24 mouse cellular contexts compared by ENCODE assay signal in the genomic region with DNA sequence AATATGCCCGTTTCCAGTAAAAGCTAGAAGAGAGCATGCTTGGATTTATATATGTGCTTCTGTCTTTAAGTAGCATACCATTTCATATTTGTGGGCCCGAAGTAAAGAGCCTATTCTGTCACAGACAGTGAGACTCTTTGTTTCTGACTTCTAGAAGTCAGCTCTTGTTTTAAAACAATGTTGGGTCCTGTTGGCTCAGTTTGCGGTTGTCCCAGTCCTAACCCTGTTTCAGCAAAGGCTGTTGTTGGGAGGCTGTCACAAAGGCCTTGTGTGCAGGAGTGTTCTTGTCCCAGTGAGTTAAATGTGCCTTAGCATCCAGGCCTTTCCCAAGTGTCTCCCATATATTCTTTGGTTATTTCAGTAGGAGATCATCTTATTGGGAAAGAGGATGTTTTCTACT. TPM values are rescaled to one million over a fixed set of nuclear protein-coding genes. Genes with fewer than 3 reads are reported as not detected.
"Had no signal": no experiment of that assay in that cellular context is flagged by ENCODE, and none has a peak within 500 bp of the region (broad histone marks: within the 10 kb centered on the region; RNA-seq: fewer than 3 reads in every experiment).

No protein-coding gene starts in this region.

- H3K27me3 ChIP-seq: limb, embryonic 12.5 days; limb, embryonic 15.5 days; midbrain, embryonic 12.5 days; midbrain, embryonic 15.5 days; neural tube, embryonic 13.5 days had no signal

- H3K27ac ChIP-seq: limb, embryonic 12.5 days; limb, embryonic 15.5 days; liver, embryonic 14.5 days; macrophage; midbrain, embryonic 12.5 days; midbrain, embryonic 15.5 days; stomach, postnatal 0 days had no signal

- H3K9ac ChIP-seq: limb, embryonic 12.5 days; limb, embryonic 15.5 days; liver, embryonic 14.5 days; liver, postnatal 0 days; lung, embryonic 14.5 days; midbrain, embryonic 12.5 days; midbrain, embryonic 15.5 days; neural tube, embryonic 13.5 days had no signal

- H3K4me2 ChIP-seq: limb, embryonic 12.5 days; limb, embryonic 15.5 days; liver, embryonic 11.5 days; lung, embryonic 14.5 days; midbrain, embryonic 12.5 days; midbrain, embryonic 15.5 days; neural tube, embryonic 13.5 days had no signal

- ATAC-seq: intestine, postnatal 0 days; liver, postnatal 0 days; lung, postnatal 0 days; midbrain, embryonic 15.5 days had no signal

- H3K9me3 ChIP-seq: limb, embryonic 12.5 days; limb, embryonic 15.5 days; midbrain, embryonic 12.5 days; midbrain, embryonic 15.5 days; neural tube, embryonic 13.5 days had no signal

- H3K4me3 ChIP-seq: limb, embryonic 12.5 days; limb, embryonic 15.5 days; midbrain, embryonic 12.5 days; midbrain, embryonic 15.5 days; myocyte; neural tube, embryonic 13.5 days had no signal

- DNase-seq: kidney, adult 8-10 months; kidney, postnatal 14 days; kidney, postnatal 4 days; left cerebral cortex, postnatal 4 days; liver, postnatal 0 days; lung, embryonic 14.5 days; right cerebral cortex, adult 18-20 months; right cerebral cortex, postnatal 14 days; right cerebral cortex, postnatal 4 days; thymus, postnatal 25 days had no signal

RNA-seq across cellular contexts. Expression of a gene that starts 3.2 kb away (rescaled TPM):
- total RNA-seq: monocyte, adult 5-6 weeks; neutrophil, adult 5-6 weeks had no signal
- polyA plus RNA-seq: macrophage had no signal
